Mouse (Mus musculus) frontal cortex, postnatal 10 days (tissue): ENCODE data around the gene Vat1.
"Not testable (repeated sequence)": the region's sequence is repeated elsewhere in the genome, so short reads cannot be mapped to it uniquely, and the experiment has no call there.

ENCODE experiments used
- DNase-seq, 2 experiments: peaks; one replicate each; pipeline ENCODE4 v3.0.0; 2022; ENCODE audit warnings: low spot score in 2 of 2, mixed read lengths in 1 of 2

Gene Vat1

GRCm38 (mm10) chr11:101466552-101466950 is 521 bp upstream of the Vat1 start:
- not testable (repeated sequence) for DNase-seq

DNA sequence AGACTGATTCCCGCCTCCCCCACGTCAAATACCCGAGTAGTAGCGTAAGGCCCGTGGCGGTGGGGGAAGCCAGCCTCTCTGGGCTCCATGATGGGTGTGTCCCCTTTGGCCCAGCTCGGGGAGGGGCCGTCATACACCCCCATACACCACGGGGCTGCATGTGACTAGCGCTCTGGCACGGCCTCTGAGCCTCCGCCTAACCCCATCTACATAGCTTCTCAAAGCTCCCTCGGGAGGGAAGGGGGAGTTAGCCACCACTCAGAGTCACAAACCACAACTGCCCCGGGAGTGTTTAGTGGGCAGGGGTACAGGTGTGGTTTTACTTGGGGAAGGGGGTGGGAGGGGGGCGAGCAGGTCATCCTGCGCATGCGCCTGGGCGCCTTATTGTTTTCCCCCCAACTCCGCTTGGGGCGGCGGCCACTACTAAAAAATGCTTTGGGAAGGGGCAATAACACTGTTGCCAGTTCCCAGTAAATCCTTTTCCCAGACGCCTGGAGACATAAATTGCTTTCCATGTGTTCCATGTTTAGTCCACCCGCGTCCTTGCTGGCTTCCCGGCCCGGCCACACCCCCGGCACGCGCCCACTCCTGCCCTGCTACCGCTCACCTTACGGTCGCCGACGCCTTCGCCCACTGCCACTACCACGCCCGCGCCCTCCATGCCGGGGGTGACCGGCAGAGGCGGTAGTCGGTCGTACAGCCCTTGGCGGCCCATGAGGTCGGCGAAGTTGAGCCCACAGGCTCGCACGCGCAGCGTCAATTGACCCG is 745 bp downstream of the Vat1 start:
- peak in 1 of 2 experiments; percentile 49 for DNase-seq

DNA sequence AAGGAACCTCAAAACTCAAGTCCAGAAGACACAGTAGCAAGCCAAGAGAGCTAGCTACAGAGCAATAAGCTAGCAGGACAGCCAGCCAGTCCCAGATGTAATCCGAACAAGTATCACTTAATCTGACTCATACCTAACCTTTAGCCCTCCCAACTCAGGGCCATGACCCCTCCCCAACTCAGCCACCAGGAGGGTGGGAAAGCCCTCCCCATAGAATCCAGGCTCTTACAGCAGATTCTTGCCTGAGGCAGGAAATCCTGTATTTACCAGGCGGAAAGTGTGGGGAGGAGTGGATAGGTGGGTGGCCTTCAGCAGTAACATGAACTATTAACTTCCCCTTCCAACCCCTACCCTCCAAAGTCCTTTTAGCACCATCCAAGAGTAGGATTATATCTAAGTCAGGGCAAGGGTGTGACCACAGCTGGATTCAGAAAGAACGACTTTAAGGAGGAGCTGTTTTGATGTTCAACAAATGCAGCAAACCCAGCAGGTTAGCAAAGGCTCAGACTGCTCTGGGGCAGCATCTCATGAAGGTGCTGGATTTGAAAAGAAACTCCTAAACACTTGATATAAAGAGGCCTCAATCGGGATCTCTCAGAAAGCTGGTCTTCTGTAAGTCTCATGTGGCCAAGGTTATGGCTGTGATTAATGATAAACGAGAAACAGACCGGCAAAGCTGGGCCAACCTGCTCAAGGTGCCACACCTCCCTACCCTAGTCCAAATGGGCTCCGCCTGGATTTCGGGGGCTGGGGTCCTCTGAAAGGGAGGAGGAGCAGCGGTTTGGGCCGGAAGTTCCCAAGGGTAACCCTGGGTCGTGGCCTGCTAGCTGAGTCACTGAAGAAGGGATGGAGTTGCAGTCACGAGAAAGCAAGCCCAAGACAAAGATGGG is 1.6 kb downstream of the Vat1 start, which contains the start of gene Rnd2:
Gene Rnd2 (plus strand): TSS at position 789 of the 890 bp plus-strand sequence.
- no peak for DNase-seq

DNA sequence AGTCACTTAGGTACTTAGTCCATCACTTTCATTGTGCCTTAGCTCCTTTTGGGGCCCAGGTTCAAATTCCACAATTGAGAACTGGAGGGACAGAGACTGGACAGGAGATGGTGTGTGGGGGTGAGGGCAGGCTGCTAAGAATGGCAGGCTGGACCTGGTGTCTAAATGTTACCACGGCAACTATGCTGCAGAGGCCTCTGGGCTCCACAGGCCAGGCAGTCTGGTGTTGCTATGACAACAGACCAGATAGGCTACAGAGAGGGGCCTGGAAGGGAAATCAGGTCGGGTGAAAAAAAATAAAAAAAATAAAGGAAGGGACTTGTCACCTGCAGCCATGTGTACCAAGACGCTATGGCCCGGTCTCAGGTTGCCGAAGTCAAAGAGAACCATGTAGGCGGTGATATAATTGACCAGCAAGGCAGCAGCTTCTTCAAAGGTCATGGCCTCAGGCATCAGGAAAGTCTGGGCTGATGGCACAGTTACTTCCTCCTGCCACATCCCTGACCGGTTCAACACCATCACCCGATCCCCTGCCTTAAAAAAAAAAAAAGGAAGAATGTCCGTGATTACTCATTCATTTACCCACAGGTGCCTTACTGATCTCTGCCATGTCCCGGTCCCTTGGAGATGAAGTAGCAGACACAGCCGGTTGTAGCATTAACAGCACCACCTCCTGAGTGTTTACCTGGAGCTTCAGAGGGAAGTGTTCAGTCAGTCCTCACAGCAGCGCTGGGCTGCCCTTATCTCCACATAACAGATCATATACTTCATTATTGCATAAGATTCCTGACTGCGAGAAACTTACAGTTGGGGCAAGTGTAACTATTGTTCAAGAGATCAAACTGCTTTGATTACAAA is 3.2 kb downstream of the Vat1 start:
- DNase-seq = no peak

GRCm38 (mm10) chr11:101462141-101462540 is 3.9 kb downstream of the Vat1 start:
- no peak for DNase-seq

DNA sequence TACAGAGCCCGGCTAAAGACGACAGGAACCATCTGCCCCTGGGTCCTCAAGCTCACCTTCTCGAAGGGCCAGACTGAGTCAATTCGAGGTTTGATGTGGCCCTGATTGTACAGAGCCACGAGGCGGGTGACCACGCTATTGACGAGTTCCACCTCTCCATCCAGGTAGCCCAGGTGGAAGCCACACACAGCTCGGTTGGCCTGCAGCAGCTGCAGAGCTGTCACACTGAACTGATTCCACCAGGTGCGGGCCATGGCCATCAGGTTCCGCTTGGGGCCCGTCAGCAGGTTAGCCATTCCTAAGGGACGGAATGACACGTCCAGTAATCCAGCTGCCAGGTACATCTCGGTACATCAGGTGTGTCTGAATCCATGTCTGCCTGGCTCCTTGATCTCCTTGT is 5.7 kb downstream of the Vat1 start:
- no peak for DNase-seq

DNA sequence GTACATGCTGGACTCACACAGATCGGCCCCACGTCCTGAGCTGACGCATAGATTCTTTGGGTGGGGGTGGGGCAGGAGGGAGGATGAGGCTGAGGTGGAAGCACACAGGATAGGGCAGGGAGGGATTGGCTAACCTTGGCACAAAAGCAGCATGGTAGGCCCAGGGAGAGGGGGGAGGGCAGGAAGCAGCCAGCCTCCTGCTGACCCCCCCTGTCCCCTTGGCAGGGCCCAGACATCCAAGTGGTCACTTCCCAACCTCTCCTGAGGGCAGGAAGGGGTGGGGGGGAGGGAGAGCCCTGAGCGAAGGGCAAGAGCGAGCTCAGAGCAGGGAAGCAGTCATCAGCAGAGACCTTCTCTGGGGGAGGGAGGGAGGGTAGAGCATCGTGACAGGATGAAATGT is 6.3 kb downstream of the Vat1 start:
- no peak for DNase-seq

- DNase-seq = no peak
Observed at GRCm38 (mm10) chr11:101458217-101458616, 7.8 kb downstream of the Vat1 start.

GRCm38 (mm10) chr11:101457631-101458030 is 8.4 kb downstream of the Vat1 start:
- DNase-seq = no peak

- no peak for DNase-seq
Observed at GRCm38 (mm10) chr11:101455627-101456026, 10.4 kb downstream of the Vat1 start.

DNA sequence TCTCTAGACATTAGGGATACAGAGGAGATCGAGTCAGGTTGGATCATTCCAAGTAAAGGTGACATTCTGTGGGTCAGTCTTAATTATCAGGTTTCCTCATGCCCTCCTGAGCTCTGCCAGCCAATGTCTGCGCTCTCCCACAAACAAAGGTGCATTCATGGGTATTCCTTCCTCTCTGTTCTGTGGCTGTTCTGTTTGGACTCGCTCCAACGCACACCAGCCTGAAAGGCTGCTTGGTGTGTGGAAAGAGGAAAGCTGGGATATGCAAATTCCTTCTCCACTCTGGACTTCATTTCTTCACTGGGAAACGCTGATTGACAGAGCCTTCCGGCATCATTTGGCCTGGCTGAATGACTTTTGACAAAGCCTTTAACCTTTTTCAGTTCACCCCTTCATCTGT is 11.3 kb downstream of the Vat1 start:
- no peak for DNase-seq

DNA sequence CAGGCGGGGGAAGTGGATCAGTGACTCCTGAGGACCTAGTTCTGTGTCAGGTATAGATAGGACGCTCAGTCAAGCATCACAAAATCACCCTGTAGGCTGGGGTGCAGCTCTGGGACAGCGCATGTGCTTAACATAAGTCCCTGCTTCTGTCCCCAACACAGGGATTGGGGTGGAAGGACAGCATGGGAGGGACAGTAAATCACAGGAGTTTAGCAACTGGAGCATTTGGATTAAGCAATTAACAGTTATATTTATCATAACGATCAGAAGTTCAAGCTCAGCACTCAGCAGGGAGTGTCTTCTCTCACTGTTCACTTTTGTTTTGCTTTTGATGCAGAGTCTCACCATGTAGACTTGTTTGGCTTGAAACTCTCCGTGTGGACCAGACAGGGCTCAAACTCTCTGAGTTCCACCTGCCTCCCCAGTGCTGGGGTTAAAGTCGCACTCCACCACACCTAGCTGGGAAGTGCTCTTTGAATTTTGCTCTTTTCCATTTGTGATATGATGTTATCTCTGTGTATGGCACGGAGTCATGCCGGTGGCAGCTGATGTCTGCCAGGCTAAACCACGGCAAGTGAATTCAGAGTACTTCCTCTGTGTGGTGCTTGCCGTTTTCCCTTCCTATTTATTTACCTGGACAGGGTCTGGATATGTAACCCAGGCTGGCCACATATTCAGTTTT is 13.8 kb downstream of the Vat1 start:
- DNase-seq = no peak

DNA sequence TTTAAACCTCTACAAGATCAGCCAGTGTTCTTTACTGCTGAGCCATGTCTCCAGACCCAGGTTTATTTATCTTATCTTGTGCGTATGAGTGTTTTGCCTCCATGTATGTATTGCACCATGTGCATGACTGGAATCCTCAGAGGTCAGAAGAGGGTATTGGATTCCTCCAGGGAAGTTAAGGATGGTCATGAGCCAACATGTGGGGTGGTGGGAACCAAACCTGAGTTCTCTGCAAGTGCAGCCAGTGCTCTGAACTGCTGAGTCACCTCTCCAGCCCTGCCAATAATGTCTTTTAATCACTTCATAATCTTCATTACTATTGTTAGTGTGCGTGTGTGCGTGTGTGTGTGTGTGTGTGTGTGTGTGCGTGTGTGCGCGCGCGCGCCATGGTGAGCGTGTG is 14.5 kb downstream of the Vat1 start:
- DNase-seq = no peak

DNA sequence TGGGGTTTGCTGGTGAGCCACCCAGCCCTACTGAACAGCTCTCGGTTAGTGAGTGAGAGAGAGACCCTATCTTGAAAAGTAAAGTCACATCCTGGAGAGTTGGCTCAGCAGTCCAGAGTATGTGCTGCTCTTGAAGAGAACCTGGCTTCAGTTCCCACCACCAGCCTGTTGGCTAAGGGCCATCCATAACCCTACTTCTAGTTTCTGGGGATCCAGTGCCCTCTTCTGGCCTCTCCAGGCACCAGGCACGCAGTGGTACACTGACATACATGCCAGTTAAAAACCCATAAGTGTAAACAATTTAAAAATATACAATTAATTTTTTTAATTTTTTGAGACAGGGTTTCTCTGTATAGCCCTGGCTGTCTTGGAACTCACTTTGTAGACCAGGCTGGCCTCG is 15.6 kb downstream of the Vat1 start:
- no peak for DNase-seq

DNA sequence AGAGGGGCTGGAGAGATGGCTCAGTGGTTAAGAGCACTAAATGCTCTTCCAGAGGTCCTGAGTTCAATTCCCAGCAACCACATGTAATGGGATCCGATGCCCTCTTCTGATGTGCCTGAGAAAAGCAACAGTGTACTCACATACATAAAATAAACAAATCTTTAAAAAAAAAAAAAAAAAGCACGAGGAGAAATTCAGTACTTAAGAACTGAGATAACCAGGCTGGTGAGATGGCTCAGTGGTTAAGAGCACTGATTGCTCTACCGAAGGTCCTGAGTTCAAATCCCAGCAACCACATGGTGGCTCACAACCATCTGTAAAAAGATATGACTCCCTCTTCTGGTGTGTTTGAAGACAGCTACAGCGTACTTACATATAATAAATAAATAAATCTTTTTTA is 16.4 kb downstream of the Vat1 start:
- not testable (repeated sequence) for DNase-seq

- DNase-seq = no peak
Observed at GRCm38 (mm10) chr11:101448899-101449298, 17.1 kb downstream of the Vat1 start.

DNA sequence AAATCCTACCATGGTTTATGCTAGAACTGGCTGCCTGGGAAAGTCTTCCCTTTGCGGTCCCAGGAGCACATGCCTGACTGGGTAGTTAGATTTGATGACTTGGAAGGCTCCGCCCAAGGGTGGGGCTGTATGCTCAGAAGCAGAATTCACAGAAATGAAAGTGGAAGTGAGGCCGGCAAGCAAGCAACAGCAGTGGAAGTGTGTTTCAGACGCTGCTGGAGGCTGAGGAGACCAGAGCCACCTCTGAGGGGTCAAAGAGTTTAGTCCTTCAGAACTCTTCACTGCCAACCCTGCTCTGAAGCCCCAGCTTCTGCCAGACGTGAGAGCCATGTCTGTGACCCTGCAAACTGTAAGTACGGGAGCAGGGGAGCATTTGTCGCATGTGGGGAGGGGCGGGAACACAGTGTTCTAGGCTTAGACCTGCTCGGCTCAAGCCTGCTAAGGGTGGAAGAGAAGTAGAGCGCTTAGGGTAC is 17.7 kb downstream of the Vat1 start, which contains the start of gene Ifi35:
Gene Ifi35 (plus strand): TSS at position 134 of the 473 bp plus-strand sequence.
- DNase-seq = no peak

- DNase-seq = no peak
Observed at GRCm38 (mm10) chr11:101447786-101448185, 18.2 kb downstream of the Vat1 start.

GRCm38 (mm10) chr11:101446860-101447259 is 19.2 kb downstream of the Vat1 start:
- DNase-seq = not testable (repeated sequence)

DNA sequence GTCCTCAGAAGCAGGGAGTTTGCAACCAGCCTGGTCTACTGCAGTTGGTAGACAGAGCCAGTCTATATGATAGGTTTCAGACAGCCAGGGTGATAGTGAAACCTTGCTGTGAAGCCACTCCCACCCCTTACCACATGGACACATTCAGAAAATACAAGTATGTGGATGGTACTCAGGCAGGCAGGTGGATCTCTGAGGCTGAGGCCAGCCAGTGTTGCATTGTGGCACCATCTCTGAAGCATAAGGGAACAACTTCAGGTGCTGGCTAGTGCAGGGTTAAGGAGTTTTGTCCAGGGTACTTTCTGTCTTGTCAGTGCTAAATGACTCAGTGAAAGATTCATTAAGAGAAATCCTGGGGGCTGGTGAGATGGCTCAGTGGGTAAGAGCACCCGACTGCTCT is 19.7 kb downstream of the Vat1 start:
- DNase-seq = no peak

GRCm38 (mm10) chr11:101442760-101443159 is 23.3 kb downstream of the Vat1 start:
- DNase-seq = no peak
